Mouse (Mus musculus) sigmoid colon, adult 10 weeks (tissue): Measurements from ENCODE around the gene Mcpt8. TPM values are rescaled to one million over a fixed set of nuclear protein-coding genes. Genes with fewer than 3 reads are reported as not detected.

Source experiments
- polyA plus RNA-seq: library from polyadenylated mRNA; stranded (reverse); fragments of 350-450 nt; fragmentation: Illumina TruSeq; extraction: RNeasy Lipid Tissue Mini Kit (QIAGEN cat#74804); gene quantifications from one replicate; pipeline ENCODE4 v1.2.3, GENCODE M21; 2014; ENCODE audit warnings: low read depth, low replicate concordance

Gene Mcpt8
- polyA plus RNA-seq, result not detected

GRCm38 (mm10) chr14:56085167-56085566 lies at the start of gene Mcpt8:
Gene Mcpt8, minus strand, starts transcription at chr14:56085273.

DNA sequence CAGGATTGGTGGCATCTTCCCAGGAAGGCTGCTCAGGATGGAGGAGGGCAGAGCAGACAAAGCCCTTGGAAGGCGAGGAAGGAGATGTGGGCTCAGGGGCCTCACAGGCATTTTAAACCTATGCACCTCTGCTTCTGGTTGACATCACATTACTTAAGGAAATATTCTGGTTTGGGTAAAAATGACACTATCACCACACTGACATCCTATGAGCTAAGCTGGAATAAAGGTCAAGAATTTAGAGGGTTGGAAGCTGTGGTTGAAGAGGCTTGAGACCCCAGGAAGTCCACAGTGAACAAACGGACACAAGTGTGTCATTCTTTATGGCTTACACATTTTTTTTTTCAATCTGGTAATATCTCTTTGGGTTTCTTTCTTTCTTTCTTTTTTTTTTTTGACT lies 47.4 kb upstream of the Mcpt8 start, which contains the start of gene Gzmd:
Gene Gzmd (minus strand): TSS at position 101 of the 400 bp plus-strand sequence.

DNA sequence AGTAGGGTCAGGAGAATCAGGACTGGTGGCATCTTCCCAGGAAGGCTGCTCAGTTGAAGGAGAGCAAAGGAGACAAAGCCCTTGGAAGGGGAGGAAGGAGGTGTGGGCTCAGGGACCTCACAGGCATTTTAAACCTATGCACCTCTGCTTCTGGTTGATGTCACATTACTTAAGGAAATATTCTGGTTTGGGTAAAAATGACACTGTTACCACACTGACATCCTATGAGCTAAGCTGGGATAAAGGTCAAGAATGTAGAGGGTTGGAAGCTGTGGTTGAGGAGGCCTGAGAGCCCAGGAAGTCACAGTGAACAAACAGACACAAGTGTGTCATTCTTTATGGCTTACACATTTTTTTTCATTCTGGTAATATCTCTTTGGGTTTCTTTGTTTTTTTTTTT lies 35.5 kb upstream of the Mcpt8 start, which contains the start of gene Gzme:
Gene Gzme (minus strand): TSS at position 101 of the 400 bp plus-strand sequence.

GRCm38 (mm10) chr14:56102386-56102785 lies 17.3 kb upstream of the Mcpt8 start, which contains the start of gene Ctsg:
Gene Ctsg, minus strand, starts transcription at chr14:56102574.

DNA sequence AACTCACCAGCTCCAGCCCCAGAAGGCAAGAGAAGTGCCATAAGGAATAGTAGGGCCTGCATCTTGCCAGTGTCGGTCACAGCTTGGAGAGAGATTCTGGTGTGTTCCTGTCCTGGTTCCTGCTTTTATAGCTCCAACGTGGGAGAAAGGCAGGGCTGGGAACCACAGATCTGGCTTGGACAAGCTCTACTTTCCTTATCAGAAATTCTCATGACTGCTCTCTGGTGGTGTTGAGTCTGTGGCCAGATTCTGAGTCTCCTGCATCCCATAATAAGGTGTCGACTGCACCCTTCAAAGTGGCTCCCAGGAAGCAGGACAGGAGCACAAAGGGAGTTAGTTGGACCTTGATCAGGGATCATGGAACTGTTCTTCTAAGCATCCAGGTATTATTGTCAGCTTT lies 22.9 kb downstream of the Mcpt8 start, which contains the start of gene Mcpt4:
Gene Mcpt4 (minus strand): TSS at position 101 of the 400 bp plus-strand sequence.

GRCm38 (mm10) chr14:56041792-56042191 lies 43.3 kb downstream of the Mcpt8 start, which contains the start of gene Mcpt2:
Gene Mcpt2, plus strand, starts transcription at chr14:56042041.

Other genes with a start within 250 kb of the Mcpt8 start
- gene Nynrin, start 231.3 kb downstream of the Mcpt8 start, polyA plus RNA-seq, result 0.35 TPM
- 2.5 TPM for gene Cbln3, start 200.9 kb downstream of the Mcpt8 start, polyA plus RNA-seq
- gene Khnyn, start 200.3 kb downstream of the Mcpt8 start, polyA plus RNA-seq, result 85.5 TPM
- gene Sdr39u1, start 185.0 kb downstream of the Mcpt8 start, polyA plus RNA-seq, result 8.1 TPM
- 1.5 TPM for gene Cma1, start 140.6 kb downstream of the Mcpt8 start, polyA plus RNA-seq
- not detected for gene Cma2, start 134.3 kb downstream of the Mcpt8 start, polyA plus RNA-seq
- gene Mcpt1, start 67.3 kb downstream of the Mcpt8 start, polyA plus RNA-seq, result 2.3 TPM
- not detected for gene Mcpt9, start 54.8 kb downstream of the Mcpt8 start, polyA plus RNA-seq
- gene Mcpt2, start 43.2 kb downstream of the Mcpt8 start, polyA plus RNA-seq, result 1.5 TPM
- 1.4 TPM for gene Mcpt4, start 23.0 kb downstream of the Mcpt8 start, polyA plus RNA-seq
- gene Ctsg, start 17.3 kb upstream of the Mcpt8 start, polyA plus RNA-seq, result not detected
- not detected for gene Gzme, start 35.4 kb upstream of the Mcpt8 start, polyA plus RNA-seq
- gene Gzmd, start 47.3 kb upstream of the Mcpt8 start, polyA plus RNA-seq, result not detected
- not detected for gene Gzmg, start 74.3 kb upstream of the Mcpt8 start, polyA plus RNA-seq
- gene Gzmn, start 89.3 kb upstream of the Mcpt8 start, polyA plus RNA-seq, result not detected
- gene Gzmf, start 126.1 kb upstream of the Mcpt8 start, polyA plus RNA-seq, result not detected
- not detected for gene Gzmc, start 149.4 kb upstream of the Mcpt8 start, polyA plus RNA-seq
- 0.50 TPM for gene Gzmb, start 177.0 kb upstream of the Mcpt8 start, polyA plus RNA-seq